In the genomic region with DNA sequence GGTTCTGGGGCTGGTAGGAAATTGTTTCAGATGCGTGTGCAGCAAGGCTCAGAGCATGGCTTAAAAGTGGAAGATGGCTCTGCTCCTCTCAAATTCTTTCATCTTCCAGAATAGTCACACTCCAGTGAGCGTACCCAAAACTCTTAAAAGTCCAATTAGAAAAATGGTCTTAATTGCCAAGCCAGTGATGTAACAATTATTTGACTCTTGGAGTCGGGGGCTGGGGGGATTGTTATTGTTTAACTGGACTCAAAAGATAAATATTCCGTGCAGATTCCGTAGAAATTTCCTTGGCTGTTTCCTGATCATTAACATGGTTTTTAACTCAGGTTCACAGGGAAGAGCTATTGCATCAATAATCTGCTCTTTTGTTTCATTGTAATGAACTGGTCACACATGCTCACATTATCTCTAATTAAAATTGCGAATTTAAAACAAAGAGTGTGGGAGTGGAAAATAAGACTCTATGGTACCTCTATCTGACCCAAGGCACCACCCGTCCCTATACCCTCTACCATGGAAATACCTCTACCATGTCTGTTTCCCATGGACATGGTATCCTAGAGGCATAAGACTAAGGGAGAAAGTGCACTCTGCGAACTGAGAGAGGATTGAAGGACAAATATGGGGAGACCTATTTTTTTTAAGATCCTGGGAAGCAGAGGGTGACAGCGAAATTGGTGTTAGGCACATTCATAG, we compare ENCODE assay signal across 10 mouse cellular contexts.
DNase-seq lines count a peak whose midpoint lies in the region; ATAC-seq and TF ChIP-seq lines count a peak whose summit lies in the region.
"Had no signal": no experiment of that assay in that cellular context is flagged by ENCODE, and none has a peak within 500 bp of the region (broad histone marks: within the 10 kb centered on the region; RNA-seq: fewer than 3 reads in every experiment).

No protein-coding gene starts in this region.

- no peaks in the 10 kb centered on the region for H3K27me3 ChIP-seq in forebrain, embryonic 14.5 days (replicated peaks; ENCODE audit: control insufficient read depth, insufficient read depth, low read length)
- H3K27me3 ChIP-seq in forebrain, embryonic 11.5 days (ENCODE audit: control insufficient read depth, insufficient read depth, low read length) = no peaks in the 10 kb centered on the region
- H3K27me3 ChIP-seq in hindbrain, postnatal 0 days (ENCODE audit: insufficient read depth, low read length) = no peaks in the 10 kb centered on the region
- no peaks in the 10 kb centered on the region for H3K27me3 ChIP-seq in hindbrain, embryonic 14.5 days (ENCODE audit: control insufficient read depth, insufficient read depth, low read length)
- H3K27me3 ChIP-seq in neural tube, embryonic 12.5 days (replicated peaks) = no peaks in the 10 kb centered on the region
- no peaks in the 10 kb centered on the region for H3K27me3 ChIP-seq in neural tube, embryonic 15.5 days (replicated peaks)
- H3K27me3 ChIP-seq: embryonic facial prominence, embryonic 15.5 days had no signal

- H3K4me3 ChIP-seq in forebrain, embryonic 14.5 days (ENCODE audit: low read depth, low read length) = no peak overlapping the region
- H3K4me3 ChIP-seq in forebrain, embryonic 11.5 days (ENCODE audit: low read depth, low read length) = no peak overlapping the region
- H3K4me3 ChIP-seq in hindbrain, postnatal 0 days (ENCODE audit: low read length) = no peak overlapping the region
- no peak overlapping the region for H3K4me3 ChIP-seq in hindbrain, embryonic 14.5 days (replicated peaks; ENCODE audit: low read length)
- H3K4me3 ChIP-seq in neural tube, embryonic 12.5 days = no peak overlapping the region
- no peak overlapping the region for H3K4me3 ChIP-seq in neural tube, embryonic 15.5 days (replicated peaks)
- H3K4me3 ChIP-seq: embryonic facial prominence, embryonic 15.5 days had no signal

- WGBS in forebrain, embryonic 14.5 days = 62% methylated on average over 9 of the region's 9 CpGs
- WGBS in forebrain, embryonic 11.5 days = 80% methylated on average over 9 of the region's 9 CpGs
- 74% methylated on average over 9 of the region's 9 CpGs for WGBS in hindbrain, postnatal 0 days
- WGBS in hindbrain, embryonic 14.5 days = 75% methylated on average over 9 of the region's 9 CpGs
- WGBS in neural tube, embryonic 12.5 days = 82% methylated on average over 9 of the region's 9 CpGs
- 73% methylated on average over 9 of the region's 9 CpGs for WGBS in neural tube, embryonic 15.5 days

- ATAC-seq in forebrain, embryonic 14.5 days = peak; percentile 35
- ATAC-seq in forebrain, embryonic 11.5 days (replicated peaks; ENCODE audit: low FRiP score) = no peak
- peak; percentile 38; the same call in 1 of the 2 replicates for ATAC-seq in hindbrain, postnatal 0 days
- no peak for ATAC-seq in hindbrain, embryonic 14.5 days (ENCODE audit: low FRiP score)
- ATAC-seq in neural tube, embryonic 12.5 days (ENCODE audit: low FRiP score, low read depth) = peak; percentile 33; the same call in 1 of the 2 replicates
- ATAC-seq in neural tube, embryonic 15.5 days (ENCODE audit: low FRiP score) = no peak

- no peak overlapping the region for H3K27ac ChIP-seq in forebrain, embryonic 14.5 days (ENCODE audit: low read depth, low read length)
- H3K27ac ChIP-seq in forebrain, embryonic 11.5 days (ENCODE audit: low read depth, low read length) = no peak overlapping the region
- no peak overlapping the region for H3K27ac ChIP-seq in hindbrain, postnatal 0 days
- H3K27ac ChIP-seq in hindbrain, embryonic 14.5 days = no peak overlapping the region
- no peak overlapping the region for H3K27ac ChIP-seq in neural tube, embryonic 12.5 days
- no peak overlapping the region for H3K27ac ChIP-seq in neural tube, embryonic 15.5 days (replicated peaks)
- H3K27ac ChIP-seq: embryonic facial prominence, embryonic 15.5 days; stomach, postnatal 0 days had no signal

- H3K4me2 ChIP-seq in forebrain, embryonic 14.5 days (ENCODE audit: low read length) = no peak overlapping the region
- no peak overlapping the region for H3K4me2 ChIP-seq in forebrain, embryonic 11.5 days (ENCODE audit: low read depth, low read length, severe bottlenecking)
- H3K4me2 ChIP-seq in hindbrain, postnatal 0 days (ENCODE audit: low read depth, low read length) = no peak overlapping the region
- no peak overlapping the region for H3K4me2 ChIP-seq in hindbrain, embryonic 14.5 days (replicated peaks)
- H3K4me2 ChIP-seq in neural tube, embryonic 12.5 days (replicated peaks) = no peak overlapping the region
- H3K4me2 ChIP-seq in neural tube, embryonic 15.5 days = no peak overlapping the region
- H3K4me2 ChIP-seq: embryonic facial prominence, embryonic 15.5 days had no signal

- no peaks in the 10 kb centered on the region for H3K9me3 ChIP-seq in forebrain, embryonic 14.5 days (replicated peaks; ENCODE audit: control insufficient read depth, low read length)
- no peaks in the 10 kb centered on the region for H3K9me3 ChIP-seq in forebrain, embryonic 11.5 days (ENCODE audit: control insufficient read depth, low read length)
- H3K9me3 ChIP-seq in hindbrain, postnatal 0 days (ENCODE audit: low read length) = no peaks in the 10 kb centered on the region
- no peaks in the 10 kb centered on the region for H3K9me3 ChIP-seq in hindbrain, embryonic 14.5 days (ENCODE audit: control insufficient read depth, low read length)
- H3K9me3 ChIP-seq in neural tube, embryonic 12.5 days = no peaks in the 10 kb centered on the region
- H3K9me3 ChIP-seq in neural tube, embryonic 15.5 days (replicated peaks) = no peaks in the 10 kb centered on the region
- H3K9me3 ChIP-seq: embryonic facial prominence, embryonic 15.5 days had no signal

- DNase-seq in forebrain, embryonic 14.5 days (ENCODE audit: low spot score) = no peak
- no peak for DNase-seq in forebrain, embryonic 11.5 days (ENCODE audit: low spot score)
- DNase-seq in hindbrain, postnatal 0 days (ENCODE audit: low spot score) = no peak
- no peak for DNase-seq in hindbrain, embryonic 14.5 days (ENCODE audit: low spot score)
- DNase-seq in spleen, postnatal 4 days (ENCODE audit: low spot score in 2 of 2) = no peak
- DNase-seq: gastrocnemius, postnatal 25 days had no signal

- TF ChIP-seq CTCF in hindbrain, postnatal 0 days (IDR thresholded peaks at IDR 0.05; ENCODE audit: low read depth) = no peak

- no peak overlapping the region for H3K9ac ChIP-seq in forebrain, embryonic 14.5 days (ENCODE audit: low read length)
- no peak overlapping the region for H3K9ac ChIP-seq in forebrain, embryonic 11.5 days (ENCODE audit: low read length)
- H3K9ac ChIP-seq in hindbrain, postnatal 0 days (replicated peaks; ENCODE audit: low read length) = no peak overlapping the region
- H3K9ac ChIP-seq in hindbrain, embryonic 14.5 days = no peak overlapping the region
- no peak overlapping the region for H3K9ac ChIP-seq in neural tube, embryonic 12.5 days
- H3K9ac ChIP-seq in neural tube, embryonic 15.5 days (replicated peaks) = no peak overlapping the region
- H3K9ac ChIP-seq: embryonic facial prominence, embryonic 15.5 days had no signal

- H3K4me1 ChIP-seq in forebrain, embryonic 14.5 days (ENCODE audit: control insufficient read depth, insufficient read depth, low read length) = no peaks in the 10 kb centered on the region
- no peaks in the 10 kb centered on the region for H3K4me1 ChIP-seq in forebrain, embryonic 11.5 days (replicated peaks; ENCODE audit: control insufficient read depth, insufficient read depth, low read length)
- no peaks in the 10 kb centered on the region; the same call in 1 of the 2 replicates for H3K4me1 ChIP-seq in hindbrain, postnatal 0 days (ENCODE audit: insufficient read depth, low read length)
- H3K4me1 ChIP-seq in hindbrain, embryonic 14.5 days (replicated peaks; ENCODE audit: control insufficient read depth, insufficient read depth, low read length) = 0 out of 2 replicates have a peak, but pooled peaks cover 5% of the 10 kb centered on the region
- H3K4me1 ChIP-seq in neural tube, embryonic 12.5 days = no peaks in the 10 kb centered on the region
- peaks cover 9% of the 10 kb centered on the region for H3K4me1 ChIP-seq in neural tube, embryonic 15.5 days
- H3K4me1 ChIP-seq: embryonic facial prominence, embryonic 15.5 days had no signal

- H3K36me3 ChIP-seq in forebrain, embryonic 14.5 days (ENCODE audit: control insufficient read depth, insufficient read depth, low read length) = no peaks in the 10 kb centered on the region
- H3K36me3 ChIP-seq in forebrain, embryonic 11.5 days (ENCODE audit: control insufficient read depth, insufficient read depth, low read length) = no peaks in the 10 kb centered on the region
- no peaks in the 10 kb centered on the region for H3K36me3 ChIP-seq in hindbrain, postnatal 0 days (ENCODE audit: insufficient read depth, low read length)
- no peaks in the 10 kb centered on the region for H3K36me3 ChIP-seq in hindbrain, embryonic 14.5 days (replicated peaks; ENCODE audit: control insufficient read depth, insufficient read depth)
- no peaks in the 10 kb centered on the region for H3K36me3 ChIP-seq in neural tube, embryonic 12.5 days
- H3K36me3 ChIP-seq in neural tube, embryonic 15.5 days = no peaks in the 10 kb centered on the region
- H3K36me3 ChIP-seq: embryonic facial prominence, embryonic 15.5 days had no signal

Comparison
In these comparisons a context has a peak if more than half of its experiments do, and no peak if none do; other contexts are left out.
1. ATAC-seq: peak in forebrain, embryonic 14.5 days (single experiment), hindbrain, postnatal 0 days (single experiment) and neural tube, embryonic 12.5 days (single experiment); none in forebrain, embryonic 11.5 days (single experiment), hindbrain, embryonic 14.5 days (single experiment) and neural tube, embryonic 15.5 days (single experiment).